Mouse (Mus musculus): ENCODE data around the gene Jak2.

Gene Jak2

DNA sequence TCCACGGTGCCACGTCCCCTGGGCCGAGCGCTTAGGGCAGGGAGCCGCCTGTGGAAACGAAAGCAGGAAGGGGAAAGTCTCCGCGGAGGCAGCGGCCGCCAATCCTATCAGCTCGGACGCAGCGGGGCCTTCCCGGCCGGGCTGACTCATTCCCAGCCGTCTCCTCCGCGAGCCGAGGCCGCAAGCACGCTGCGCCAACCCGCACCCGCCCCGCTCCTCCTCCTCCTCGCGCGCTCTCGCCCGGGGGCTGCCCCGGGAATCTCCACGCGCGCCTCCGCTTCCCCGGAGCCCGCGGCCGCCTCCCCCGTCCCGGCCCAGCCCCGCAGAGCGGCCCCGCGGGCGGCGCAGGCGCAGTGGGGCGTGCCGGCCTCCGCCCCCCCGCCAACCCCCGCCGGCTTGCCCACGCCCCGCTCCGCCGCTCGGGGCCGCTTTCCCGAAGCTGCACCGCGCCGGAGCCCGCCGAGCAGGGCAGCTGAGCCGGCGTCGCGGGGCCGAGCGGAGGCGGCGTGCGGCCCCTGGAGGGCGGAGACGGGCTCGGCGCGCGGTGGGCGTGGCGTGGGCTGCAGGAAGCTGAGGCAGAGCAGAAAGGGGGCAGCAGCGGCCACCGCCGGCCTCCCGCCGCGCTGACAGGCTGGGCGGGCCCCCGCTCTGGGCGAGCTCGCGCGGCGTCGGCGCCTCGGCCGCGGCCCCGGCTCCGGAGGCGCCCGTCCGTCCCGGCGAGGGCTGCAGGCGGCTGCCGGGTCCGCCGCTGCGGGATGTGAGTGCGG lies at the start of gene Jak2:
Gene Jak2 (plus strand): TSS at position 638 of the 767 bp plus-strand sequence.
- peak; percentile 94 for DNase-seq (ENCODE audit: low read depth, low spot score)

DNA sequence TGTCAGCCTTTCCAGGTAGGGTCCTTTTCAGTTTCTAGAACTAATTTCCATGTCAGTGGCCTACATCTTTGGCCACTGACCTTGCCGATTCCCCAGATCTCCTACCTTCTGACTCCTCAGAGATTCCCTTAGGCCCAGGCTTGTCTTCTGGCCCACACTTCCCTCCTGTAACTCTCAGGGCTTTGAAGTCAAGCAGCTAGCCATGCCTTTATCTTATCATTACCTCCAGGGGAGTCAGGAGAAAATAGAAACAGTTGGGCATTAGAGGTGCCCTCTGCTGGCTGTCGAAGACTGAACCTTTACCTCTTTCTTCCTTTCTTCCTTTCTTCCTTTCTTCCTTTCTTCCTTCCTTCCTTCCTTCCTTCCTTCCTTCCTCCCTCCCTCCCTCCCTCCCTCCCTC lies 48.3 kb upstream of the Jak2 start:
- DNase-seq (ENCODE audit: low read depth, low spot score): no peak

- DNase-seq (ENCODE audit: low read depth, low spot score): peak; percentile 13
Measured at GRCm38 (mm10) chr19:29204583-29204982, 47.0 kb upstream of the Jak2 start.

DNA sequence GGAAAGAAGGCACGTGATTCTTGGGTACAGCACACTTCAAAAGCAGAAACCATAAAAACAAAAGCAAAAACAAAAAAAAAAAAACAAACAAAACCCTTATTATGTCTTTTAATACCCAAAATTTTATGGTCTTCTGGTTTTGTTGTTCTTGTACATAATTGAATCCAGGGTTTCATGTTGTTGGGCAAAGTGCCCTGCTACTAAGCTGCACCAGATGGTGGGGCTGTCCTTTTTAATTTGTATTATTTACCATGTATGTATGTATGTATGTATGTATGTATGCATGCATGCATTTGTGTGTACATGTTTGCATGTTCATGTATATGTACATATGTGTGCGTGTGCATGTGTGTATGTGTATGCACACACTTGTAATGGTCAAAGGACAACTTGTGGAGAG lies 46.4 kb upstream of the Jak2 start:
- no peak for DNase-seq (ENCODE audit: low read depth, low spot score)

DNA sequence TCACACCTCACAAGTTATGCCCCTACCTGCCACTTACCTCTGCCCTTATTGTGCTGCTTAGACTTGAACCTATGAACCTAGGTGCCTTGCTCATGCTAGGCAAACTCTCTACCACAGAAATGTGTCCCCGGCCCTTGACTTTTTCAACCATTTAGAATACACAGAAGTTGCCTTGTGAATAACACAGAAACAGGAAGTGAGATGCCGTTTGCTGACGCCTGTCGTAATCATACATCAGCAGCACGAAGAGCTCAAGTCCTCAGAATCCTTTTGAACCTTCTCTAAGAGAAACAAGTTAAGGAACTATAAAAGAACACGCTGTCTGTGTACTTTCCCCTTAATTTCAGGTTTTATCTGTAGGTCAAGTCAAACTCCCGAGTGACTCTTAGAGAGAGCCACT lies 41.7 kb upstream of the Jak2 start:
- DNase-seq (ENCODE audit: low read depth, low spot score): no peak

GRCm38 (mm10) chr19:29210319-29210718 lies 41.3 kb upstream of the Jak2 start:
- DNase-seq (ENCODE audit: low read depth, low spot score): no peak

GRCm38 (mm10) chr19:29215811-29216509 lies 35.7 kb upstream of the Jak2 start:
- no peak for DNase-seq (ENCODE audit: low read depth, low spot score)

DNA sequence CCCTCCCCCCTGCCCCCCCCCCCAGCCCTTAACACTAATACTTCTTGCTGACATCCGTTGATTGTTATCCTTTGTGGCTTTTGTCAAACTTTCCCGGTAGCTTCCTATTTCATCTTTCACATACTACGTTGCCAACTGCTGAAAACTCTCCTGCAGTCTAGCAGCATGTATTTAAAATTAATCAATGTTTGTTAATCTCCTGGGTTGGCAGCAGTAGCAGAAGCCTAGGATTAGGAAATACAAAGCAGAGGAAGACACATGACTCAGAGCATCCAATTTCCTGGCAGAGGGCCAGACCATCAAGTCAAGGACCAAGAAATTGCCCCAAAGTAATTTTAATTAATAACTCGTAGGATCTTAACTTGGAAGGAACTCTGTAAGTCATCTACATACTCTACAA lies 29.8 kb upstream of the Jak2 start:
- DNase-seq (ENCODE audit: low read depth, low spot score): no peak

- no peak for DNase-seq (ENCODE audit: low read depth, low spot score)
Measured at GRCm38 (mm10) chr19:29224968-29225367, 26.7 kb upstream of the Jak2 start.

DNA sequence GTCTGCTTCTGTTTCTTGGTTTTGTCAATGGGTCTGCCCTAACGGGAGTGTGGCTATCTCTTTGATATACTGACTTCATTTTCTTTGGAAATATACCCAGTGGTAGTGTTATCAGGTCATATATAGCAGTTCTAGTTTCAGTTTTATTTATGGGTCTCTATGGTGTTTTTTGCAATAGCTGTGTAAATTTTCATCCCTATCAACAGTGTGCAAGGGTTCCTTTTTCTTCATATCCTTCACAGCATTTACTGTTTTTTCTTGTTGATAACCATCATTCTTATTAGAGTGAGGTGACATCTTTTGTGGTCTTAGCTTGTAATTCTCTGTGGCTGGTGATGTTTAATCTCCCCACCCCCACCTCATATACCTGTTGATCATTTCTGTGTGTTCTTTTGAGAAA lies 24.6 kb upstream of the Jak2 start:
- DNase-seq (ENCODE audit: low read depth, low spot score): no peak

DNA sequence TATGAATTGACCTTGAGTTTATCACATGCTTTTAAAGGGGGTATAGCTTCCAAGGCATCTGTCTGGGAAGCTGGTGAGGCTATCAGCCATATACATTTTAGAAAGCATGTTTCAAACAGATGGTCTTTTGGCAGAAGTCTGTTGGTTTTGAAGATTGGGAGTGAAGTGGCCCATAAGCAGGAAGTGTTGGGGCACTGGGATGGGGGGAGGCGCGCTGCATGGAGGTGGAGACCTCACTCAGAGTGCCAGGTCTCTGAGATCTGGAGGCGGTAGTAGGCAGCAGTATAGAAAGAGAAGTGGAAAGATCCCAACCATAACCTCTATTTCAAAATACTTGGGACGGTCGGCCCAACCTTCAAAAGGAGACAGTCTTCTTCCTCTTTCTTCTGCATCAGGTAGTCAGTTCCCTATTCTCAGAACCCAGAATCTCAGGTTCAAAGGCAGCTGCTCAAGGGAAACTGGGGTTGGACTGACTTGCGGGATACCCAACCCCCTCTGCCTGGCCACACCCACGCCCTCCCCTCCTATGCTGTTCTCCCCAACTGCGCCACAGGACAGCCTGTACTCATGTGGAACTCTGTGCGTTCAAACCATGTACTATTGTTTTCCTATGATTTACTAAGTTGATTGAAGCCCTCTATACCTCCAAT lies 23.6 kb upstream of the Jak2 start:
- no peak for DNase-seq (ENCODE audit: low read depth, low spot score)

- DNase-seq (ENCODE audit: low read depth, low spot score): no peak
Measured at GRCm38 (mm10) chr19:29228989-29229388, 22.6 kb upstream of the Jak2 start.

- DNase-seq (ENCODE audit: low read depth, low spot score): no peak
Measured at GRCm38 (mm10) chr19:29232738-29233137, 18.9 kb upstream of the Jak2 start.

DNA sequence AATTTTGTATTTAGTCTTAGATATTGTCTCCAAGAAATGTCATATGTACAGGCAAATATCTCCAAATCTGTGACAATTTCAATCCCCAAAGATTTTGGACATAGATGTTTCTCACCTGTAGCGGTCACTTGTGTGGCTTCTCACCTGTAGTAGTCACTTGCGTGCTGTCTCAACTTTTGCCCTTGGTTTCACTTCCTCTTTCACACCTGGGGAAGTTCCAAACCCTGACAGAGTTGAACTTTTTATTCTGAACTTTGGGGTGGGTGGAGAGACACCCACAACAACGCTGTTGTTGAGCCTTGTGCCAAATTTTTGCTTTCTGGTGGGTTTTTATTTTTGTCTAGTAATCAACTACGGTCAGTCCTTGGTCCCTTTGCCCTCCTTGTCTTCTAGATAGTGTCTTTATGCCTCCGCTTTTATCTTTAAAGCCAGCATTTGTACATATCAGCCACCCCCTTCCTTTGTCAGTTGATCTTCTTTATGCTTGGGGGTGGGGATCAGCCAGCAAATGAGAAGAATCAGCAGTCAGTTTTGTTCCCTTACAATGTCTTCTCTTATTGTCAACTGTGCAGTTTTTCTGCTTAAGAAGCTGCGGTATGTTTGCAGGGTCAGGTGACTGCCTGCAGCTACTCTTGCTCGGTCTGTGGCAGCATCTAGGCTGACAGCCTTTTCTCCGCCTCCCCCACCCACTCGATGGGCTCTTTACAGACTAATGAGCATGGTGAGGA lies 14.8 kb upstream of the Jak2 start:
- no peak for DNase-seq (ENCODE audit: low read depth, low spot score)

DNA sequence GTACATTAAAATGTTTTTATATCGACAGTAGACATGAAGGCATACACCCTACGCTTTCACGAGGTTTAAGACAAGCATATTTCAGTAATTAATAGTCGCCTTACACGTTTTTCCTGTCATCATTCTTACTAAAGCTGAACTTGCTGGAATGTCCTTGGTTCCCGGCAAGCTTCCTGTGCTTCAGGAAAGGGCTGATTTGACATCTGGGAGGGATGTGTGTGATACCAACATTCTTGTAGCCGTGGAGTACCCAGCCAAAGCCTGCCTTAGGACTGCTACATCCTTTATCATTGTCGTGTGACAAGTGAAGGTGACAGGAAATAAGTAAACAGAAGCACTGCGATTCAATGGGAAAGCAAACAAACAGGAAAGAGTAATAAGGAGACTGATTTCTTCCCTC lies 13.5 kb upstream of the Jak2 start:
- no peak for DNase-seq (ENCODE audit: low read depth, low spot score)

DNA sequence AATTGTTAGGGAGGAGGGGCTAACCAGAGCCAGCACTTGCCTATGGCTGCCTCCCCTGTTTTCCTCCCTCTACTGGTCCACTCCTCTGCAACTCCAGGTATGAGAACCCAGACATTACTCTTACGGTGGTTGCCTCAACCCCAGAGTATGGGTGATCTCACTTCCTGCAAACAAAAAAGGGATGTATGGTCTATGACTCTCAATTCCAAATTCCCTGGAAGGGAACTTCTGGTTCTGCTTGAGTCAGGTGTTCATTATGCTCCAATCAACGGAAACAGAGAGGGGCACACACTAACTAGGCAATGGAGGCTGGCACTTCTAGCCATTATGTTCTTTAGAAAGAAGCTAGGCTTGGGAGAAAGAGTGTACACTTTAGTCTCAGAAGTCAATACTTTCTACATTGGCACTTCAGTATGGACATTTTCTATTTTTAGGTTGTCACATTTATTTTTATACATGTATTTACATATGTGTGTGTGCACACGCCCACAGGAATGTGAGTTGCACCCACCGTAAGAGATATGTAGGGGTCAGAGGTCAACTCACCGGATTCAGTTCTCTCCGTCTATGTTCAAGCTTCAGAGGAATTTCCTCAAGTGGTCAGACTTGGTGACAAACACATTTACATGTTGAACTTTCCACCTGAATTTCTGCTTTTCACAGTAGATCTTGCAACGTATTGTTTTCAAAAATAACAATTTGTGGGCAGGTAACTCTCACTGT lies 12.0 kb upstream of the Jak2 start:
- no peak for DNase-seq (ENCODE audit: low read depth, low spot score)

- no peak for DNase-seq (ENCODE audit: low read depth, low spot score)
Measured at GRCm38 (mm10) chr19:29240676-29241075, 11.0 kb upstream of the Jak2 start.

DNA sequence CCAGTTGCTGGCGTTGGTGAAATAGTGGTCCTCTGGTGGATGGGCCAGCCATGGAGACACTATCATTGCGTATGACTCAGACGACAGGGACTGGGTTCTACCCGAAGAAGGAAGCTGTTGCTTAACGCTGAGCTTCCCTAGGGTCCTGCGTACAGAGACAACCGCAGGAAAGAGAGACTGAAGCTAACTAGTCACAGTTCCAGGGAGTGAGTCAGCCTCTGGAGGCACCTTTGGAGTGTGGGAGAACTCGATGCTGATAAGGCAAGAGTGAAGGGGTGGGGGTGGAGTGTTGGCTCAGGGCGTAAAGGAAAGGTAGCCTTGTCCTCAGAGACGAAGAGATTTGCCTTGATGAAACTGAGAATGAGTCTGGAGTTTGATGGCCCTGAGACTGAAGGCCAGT lies 10.0 kb upstream of the Jak2 start:
- no peak for DNase-seq (ENCODE audit: low read depth, low spot score)

DNA sequence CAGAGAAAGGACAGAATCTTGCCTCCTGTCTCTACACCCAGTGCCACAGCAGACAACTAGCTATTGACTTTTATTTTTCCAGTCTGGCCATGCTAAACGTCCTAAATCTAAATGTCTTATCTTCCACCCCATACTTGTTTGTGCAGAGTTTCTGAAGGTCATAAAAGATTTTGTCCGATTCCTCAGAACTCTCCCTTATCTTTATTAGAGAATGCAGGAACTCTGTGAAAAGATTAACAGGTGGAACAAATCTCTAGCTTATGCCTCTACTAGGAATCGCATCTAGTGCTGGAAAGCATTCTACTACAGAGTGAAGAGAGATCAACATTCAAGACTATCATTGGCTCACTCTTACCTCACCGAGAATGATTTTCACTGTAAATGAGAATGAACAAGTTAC lies 1.7 kb upstream of the Jak2 start:
- no peak for DNase-seq (ENCODE audit: low read depth, low spot score)

DNA sequence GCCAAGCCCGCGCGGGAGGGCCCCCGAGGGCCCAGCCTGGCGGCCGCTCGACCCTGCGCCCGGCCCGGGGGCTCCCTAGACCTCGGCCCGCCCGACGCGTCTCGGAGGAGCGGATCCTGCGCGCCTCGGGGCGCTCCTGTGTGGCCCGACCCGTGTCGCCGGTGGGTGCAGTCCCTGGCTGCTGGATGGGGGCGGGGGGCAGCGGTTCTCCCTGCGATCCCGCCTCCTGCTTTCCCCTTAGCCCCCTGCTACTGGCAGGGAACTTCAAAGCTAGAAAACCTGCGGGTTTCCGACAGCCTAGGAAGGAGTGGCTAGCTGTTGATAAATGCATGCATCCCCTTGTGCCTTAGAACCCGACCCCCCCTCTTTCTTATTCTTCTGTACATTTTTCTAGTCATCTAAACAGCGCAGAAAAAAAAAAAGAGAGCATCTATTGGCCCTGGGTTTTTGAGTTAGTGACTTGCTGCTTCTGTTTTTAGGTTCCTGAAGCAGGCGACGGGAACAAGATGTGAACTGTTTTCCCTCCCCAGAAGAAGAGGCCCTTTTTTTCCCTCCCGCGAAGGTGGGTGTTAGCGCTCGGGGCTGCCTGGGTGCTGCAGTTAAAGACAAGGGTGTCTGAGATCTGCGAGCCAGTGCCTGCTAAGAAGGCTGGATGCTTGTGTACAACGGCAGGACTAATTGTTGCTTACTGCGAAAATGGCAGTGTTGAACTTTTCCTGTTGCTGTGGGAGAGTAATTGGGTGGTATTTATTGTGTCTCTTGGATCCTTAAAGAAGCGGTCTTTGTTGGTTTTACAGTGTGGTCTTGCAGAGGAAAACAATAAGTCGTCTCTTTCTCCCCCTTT lies 552 bp downstream of the Jak2 start:
- no peak for DNase-seq (ENCODE audit: low read depth, low spot score)
